In the genomic region with DNA sequence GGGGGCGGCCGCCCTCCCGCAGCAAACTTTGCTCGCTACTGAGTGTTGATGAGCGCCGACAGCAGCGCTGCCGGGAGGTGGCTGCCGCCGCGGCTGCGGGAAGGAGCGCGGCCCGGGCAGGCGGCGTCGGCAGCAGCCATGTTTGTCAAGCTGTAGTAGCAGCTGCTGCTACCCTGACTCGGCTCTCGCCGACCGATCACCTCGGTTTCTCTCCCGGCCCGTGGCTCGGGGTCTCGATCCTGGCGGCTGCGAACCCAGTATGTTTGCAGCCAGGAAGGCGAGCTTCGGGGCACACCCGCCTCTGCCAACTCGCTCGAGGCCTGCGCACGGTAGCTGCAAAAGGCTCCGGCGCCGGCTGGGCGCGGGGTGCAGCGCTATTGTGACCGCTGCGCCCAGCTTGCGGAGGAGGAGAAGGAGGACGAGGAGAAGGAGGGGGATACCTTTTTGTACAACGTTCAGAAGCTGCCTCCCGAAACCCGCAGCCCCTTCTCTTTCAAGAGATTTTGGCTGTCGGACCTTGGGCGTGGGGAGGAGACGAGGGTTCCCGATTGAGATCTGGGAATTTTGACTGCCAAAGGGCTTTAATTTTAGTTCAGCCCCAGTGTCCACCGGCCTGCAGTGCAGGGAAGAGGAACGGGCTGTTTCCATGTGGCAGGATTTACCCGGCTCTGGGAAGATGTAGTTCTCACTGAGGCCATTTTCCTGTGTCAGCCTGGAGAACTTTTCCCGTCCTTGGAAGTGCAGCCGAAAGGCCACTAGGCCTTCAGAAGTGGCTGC, we compare ENCODE assay signal across 8 mouse cellular contexts. TPM values are rescaled to one million over a fixed set of nuclear protein-coding genes. Genes with fewer than 3 reads are reported as not detected.
DNase-seq lines count a peak whose midpoint lies in the region; ATAC-seq and TF ChIP-seq lines count a peak whose summit lies in the region.

No protein-coding gene starts in this region.

- no peaks in the 10 kb centered on the region for H3K9me3 ChIP-seq in forebrain, embryonic 13.5 days (replicated peaks)
- H3K9me3 ChIP-seq in lung, embryonic 16.5 days (ENCODE audit: control insufficient read depth, low read length), result no peaks in the 10 kb centered on the region

- no peak for TF ChIP-seq CTCF in layer of hippocampus, adult 2 months (conservative IDR thresholded peaks at IDR 0.05)

- H3K9ac ChIP-seq in forebrain, embryonic 13.5 days, result peak overlapping the region; percentile 98
- peak overlapping the region; percentile 96 for H3K9ac ChIP-seq in lung, embryonic 16.5 days (ENCODE audit: low read length)

- H3K4me1 ChIP-seq in forebrain, embryonic 13.5 days, result peaks cover 65% of the 10 kb centered on the region
- peaks cover 39% of the 10 kb centered on the region for H3K4me1 ChIP-seq in lung, embryonic 16.5 days (replicated peaks; ENCODE audit: control insufficient read depth, insufficient read depth, low read length)

- peak; percentile 42 for DNase-seq in MEL-GATA-1-ER (ENCODE audit: extremely low read depth, low read depth)
- peak; percentile 70 to 71 for DNase-seq in heart, postnatal 14 days
- DNase-seq in layer of hippocampus, adult 2 months (ENCODE audit: low spot score in 2 of 2), result peak; percentile 10 to 44
- DNase-seq in right cerebral cortex, postnatal 14 days, result peak; percentile 56
- peak; percentile 56 to 79 for DNase-seq in urinary bladder, postnatal 36 days (ENCODE audit: low spot score in 2 of 2)

- peak overlapping the region; percentile 98 for H3K27ac ChIP-seq in forebrain, embryonic 13.5 days
- H3K27ac ChIP-seq in layer of hippocampus, adult 2 months, result peak overlapping the region; percentile 98
- peak overlapping the region; percentile 97 for H3K27ac ChIP-seq in lung, embryonic 16.5 days (ENCODE audit: low read length)

- under 1% methylated on average over 58 of the region's 58 CpGs for WGBS in forebrain, embryonic 13.5 days
- WGBS in lung, embryonic 16.5 days, result under 1% methylated on average over 54 of the region's 58 CpGs

- intact Hi-C loops in heart, postnatal 14 days (cut with DNase I), result no loop called here

- ATAC-seq in cerebellum, adult (ENCODE audit: insufficient number of reproducible peaks, low FRiP score, low TSS enrichment), result 0 out of 2 replicates have a peak, but pooled peaks have one; percentile 4
- ATAC-seq in forebrain, embryonic 13.5 days, result peak; percentile 17
- ATAC-seq in lung, embryonic 16.5 days (ENCODE audit: low read depth), result peak; percentile 0; the same call in 1 of the 2 replicates

- H3K4me2 ChIP-seq in forebrain, embryonic 13.5 days, result peak overlapping the region; percentile 88
- peak overlapping the region; percentile 79 for H3K4me2 ChIP-seq in lung, embryonic 16.5 days (ENCODE audit: low read depth, low read length)

- H3K4me3 ChIP-seq in forebrain, embryonic 13.5 days, result peak overlapping the region; percentile 82
- peak overlapping the region; percentile 83 for H3K4me3 ChIP-seq in layer of hippocampus, adult 2 months
- peak overlapping the region; percentile 82 for H3K4me3 ChIP-seq in lung, embryonic 16.5 days (ENCODE audit: low read length)

- no peaks in the 10 kb centered on the region for H3K27me3 ChIP-seq in forebrain, embryonic 13.5 days
- H3K27me3 ChIP-seq in lung, embryonic 16.5 days (ENCODE audit: control insufficient read depth, insufficient read depth, low read depth, low read length), result no peaks in the 10 kb centered on the region

- H3K36me3 ChIP-seq in forebrain, embryonic 13.5 days (ENCODE audit: poor library complexity, severe bottlenecking), result peaks cover 34% of the 10 kb centered on the region
- peaks cover 5% of the 10 kb centered on the region; the same call in 1 of the 2 replicates for H3K36me3 ChIP-seq in lung, embryonic 16.5 days (ENCODE audit: control insufficient read depth, insufficient read depth, low read length)

RNA-seq across cellular contexts. Expression of a gene that starts 3.0 kb away (rescaled TPM):
- polyA plus RNA-seq in forebrain, embryonic 13.5 days (2015; fragmentation: Nextera tagmentation; extraction: Ambion mirVana), result 70.7 and 77.2 TPM in 2 replicates
- 10 to 100 TPM; 80.5 to 85.2 TPM for total RNA-seq in heart, postnatal 14 days (2021)
- 100 to 1,000 TPM; 125 to 131 TPM for total RNA-seq in layer of hippocampus, adult 2 months (2021)
- 50.7 and 56.2 TPM in 2 replicates for polyA plus RNA-seq in lung, embryonic 16.5 days (2015; fragmentation: Nextera tagmentation; extraction: Ambion mirVana)

Comparison
In these comparisons a context has a peak if more than half of its experiments do, and no peak if none do; other contexts are left out.
1. Peak in every context shown above with its lines: DNase-seq, ATAC-seq, H3K4me3 ChIP-seq and H3K27ac ChIP-seq.